ENCODE assay signal across 8 mouse cellular contexts in the genomic region with DNA sequence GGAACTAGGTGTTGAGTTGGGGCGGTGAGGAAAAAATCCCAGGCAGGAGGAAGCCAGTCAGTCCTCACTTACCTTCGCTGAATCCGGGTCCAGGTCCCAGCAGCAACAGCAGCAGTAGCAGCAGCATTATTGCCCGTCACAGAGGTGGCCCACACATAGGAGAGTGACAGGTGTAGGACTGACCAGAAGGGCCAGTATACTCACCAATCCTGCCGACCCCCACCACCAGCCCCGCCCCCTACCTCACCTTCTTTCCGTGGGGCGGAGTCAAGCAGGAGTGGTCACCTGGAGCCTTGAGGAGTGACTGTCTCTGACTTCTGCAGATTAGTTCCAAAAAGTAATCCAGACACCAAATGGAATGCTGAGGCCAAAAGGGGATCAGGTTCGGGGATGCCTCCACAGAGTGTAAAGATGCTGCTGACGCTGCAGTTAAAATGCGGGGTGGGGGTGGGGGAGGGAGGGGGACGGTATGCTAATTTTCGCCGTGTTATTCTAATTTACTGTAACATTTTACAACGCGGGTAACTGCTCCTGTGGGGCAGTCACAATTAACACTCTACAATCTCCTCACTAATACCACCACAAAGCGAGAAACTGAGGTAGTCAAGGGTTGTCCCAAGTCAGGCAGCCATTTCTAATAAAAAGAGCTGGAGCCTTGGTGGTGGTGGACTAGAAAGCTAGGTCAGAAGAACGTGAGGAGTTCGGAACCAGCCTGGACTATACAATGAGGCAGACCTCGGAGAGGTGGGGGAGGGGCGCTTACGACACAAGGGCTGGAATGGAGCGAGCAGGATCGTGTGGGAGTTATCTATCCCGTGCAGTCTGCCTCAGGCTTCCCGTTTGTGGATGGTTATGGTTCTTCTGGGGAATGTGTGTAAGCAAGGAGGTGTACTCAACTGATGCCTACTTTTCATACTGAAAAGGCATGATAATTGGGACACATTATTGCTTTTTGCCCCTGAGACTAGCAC. TPM values are rescaled to one million over a fixed set of nuclear protein-coding genes. Genes with fewer than 3 reads are reported as not detected.
A peak's percentile ranks its signal among the peaks of the same experiment; 100 is the strongest.
DNase-seq lines count a peak whose midpoint lies in the region; ATAC-seq lines count a peak whose summit lies in the region.

TSS of gene Pla2g10 (minus strand) at position 699 of the 971 bp plus-strand sequence.

- H3K4me3 ChIP-seq in hindbrain, embryonic 13.5 days: peak within 1 kb of the TSS; percentile 3; the same call in 1 of the 2 replicates
- 0 out of 2 replicates have a peak within 1 kb of the TSS, but pooled peaks have one; percentile 8 for H3K4me3 ChIP-seq in midbrain, embryonic 13.5 days (replicated peaks)

- H3K27ac ChIP-seq in hindbrain, embryonic 13.5 days: no peak within 1 kb of the TSS
- no peak within 1 kb of the TSS for H3K27ac ChIP-seq in midbrain, embryonic 13.5 days

- peak within 1 kb of the TSS; percentile 33 for H3K4me2 ChIP-seq in hindbrain, embryonic 13.5 days
- H3K4me2 ChIP-seq in midbrain, embryonic 13.5 days (replicated peaks): peak within 1 kb of the TSS; percentile 19

- WGBS in hindbrain, embryonic 13.5 days: 15% methylated on average over 26 of the region's 26 CpGs
- WGBS in midbrain, embryonic 13.5 days: 17% methylated on average over 26 of the region's 26 CpGs

- no peak within 1 kb of the TSS; the same call in 1 of the 2 replicates for H3K9ac ChIP-seq in hindbrain, embryonic 13.5 days
- no peak within 1 kb of the TSS for H3K9ac ChIP-seq in midbrain, embryonic 13.5 days (replicated peaks)

- no peaks in the 10 kb centered on the region for H3K36me3 ChIP-seq in hindbrain, embryonic 13.5 days
- H3K36me3 ChIP-seq in midbrain, embryonic 13.5 days: no peaks in the 10 kb centered on the region

- H3K27me3 ChIP-seq in hindbrain, embryonic 13.5 days: peaks cover 8% of the 10 kb centered on the region
- H3K27me3 ChIP-seq in midbrain, embryonic 13.5 days: no peaks in the 10 kb centered on the region

- peaks cover 5% of the 10 kb centered on the region for H3K4me1 ChIP-seq in hindbrain, embryonic 13.5 days (replicated peaks)
- 0 out of 2 replicates have a peak, but pooled peaks cover 5% of the 10 kb centered on the region for H3K4me1 ChIP-seq in midbrain, embryonic 13.5 days (replicated peaks)

- H3K9me3 ChIP-seq in hindbrain, embryonic 13.5 days: no peaks in the 10 kb centered on the region
- H3K9me3 ChIP-seq in midbrain, embryonic 13.5 days: no peaks in the 10 kb centered on the region

- no peak for ATAC-seq in hindbrain, embryonic 13.5 days (ENCODE audit: low FRiP score)
- 0 out of 2 replicates have a peak, but pooled peaks have one; percentile 50 for ATAC-seq in midbrain, embryonic 13.5 days

- DNase-seq in cerebellum, postnatal 10 days: peak; percentile 25 to 34
- no peak for DNase-seq in cerebellum, adult 11-12 months
- DNase-seq in NIH3T3 (ENCODE audit: low read depth) (peak; percentile 35), MN1 (ENCODE audit: low spot score) (no peak)
- DNase-seq in spleen, adult 12 weeks (ENCODE audit: low spot score): no peak
- DNase-seq in left cerebral cortex, adult 18-20 months (ENCODE audit: low spot score in 2 of 2): no peak

RNA-seq across cellular contexts. Expression of gene Pla2g10, which starts in this region (rescaled TPM):
- polyA plus RNA-seq in hindbrain, embryonic 13.5 days (2015; fragmentation: Nextera tagmentation; extraction: Ambion mirVana): 0.56 and 1.1 TPM in 2 replicates
- 0.21 and 0.47 TPM in 2 replicates for polyA plus RNA-seq in midbrain, embryonic 13.5 days (2015; fragmentation: Nextera tagmentation; extraction: Ambion mirVana)
- not detected for total RNA-seq in left cerebral cortex, adult 18-20 months (2021)

Comparison
In these comparisons a context has a peak if more than half of its experiments do, and no peak if none do; other contexts are left out.
1. DNase-seq: peak in cerebellum, postnatal 10 days (2 of 2) and NIH3T3 (single experiment); none in cerebellum, adult 11-12 months (single experiment), spleen, adult 12 weeks (single experiment), MN1 (single experiment) and left cerebral cortex, adult 18-20 months (0 of 2).
2. Peak in ATAC-seq, H3K4me3 ChIP-seq and H3K4me2 ChIP-seq in midbrain, embryonic 13.5 days; RNA of the gene not detected or under 1 TPM.